Mouse (Mus musculus) cerebellum, adult 2 months (tissue): ENCODE results near the gene Itgav.

Experiments used
- CTCF ChIP-seq: fragments of 200-500 bp; IDR thresholded peaks from 2 replicates; pipeline ENCODE4 v1.5.1; 2011; ENCODE audit warnings: low read depth, mild to moderate bottlenecking, control low read depth, low read length, moderate library complexity, borderline replicate concordance; ENCODE audit not compliant: insufficient read depth
- POLR2A ChIP-seq: fragments of 200-500 bp; IDR thresholded peaks from 2 replicates; pipeline ENCODE4 v1.6.1; 2011; ENCODE audit warnings: low read length, control low read depth, borderline replicate concordance; ENCODE audit not compliant: insufficient read depth

DNA sequence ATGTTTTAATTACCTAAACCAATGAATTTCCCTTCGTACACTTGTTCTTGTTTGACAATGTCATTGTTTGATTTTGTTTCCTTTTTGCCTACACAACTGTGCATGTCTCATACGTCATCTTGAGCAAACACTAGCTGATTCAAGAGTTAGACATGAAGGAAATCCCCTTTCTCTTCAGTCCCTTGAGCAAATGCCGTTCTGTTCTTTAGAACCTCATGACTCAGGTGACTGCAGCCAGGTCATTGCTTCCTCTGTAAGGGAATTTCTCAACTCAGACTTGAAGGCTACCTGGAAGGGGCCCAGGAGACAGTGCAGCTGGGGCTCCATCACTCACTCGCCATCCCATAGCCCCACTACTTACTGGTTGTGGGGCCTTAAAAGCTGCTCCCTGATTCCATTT is 23.5 kb upstream of the Itgav start:
- TF ChIP-seq POLR2A (no peak), CTCF (no peak)
